Mouse (Mus musculus) liver (tissue): ENCODE data around the gene Pla1a.
"Not testable (repeated sequence)": the region's sequence is repeated elsewhere in the genome, so short reads cannot be mapped to it uniquely, and the experiment has no call there.

ENCODE experiments used
- DNase-seq: peaks from one replicate; pipeline ENCODE4 v3.0.0-alpha.2; 2020; ENCODE audit warnings: mixed read lengths

Gene Pla1a

GRCm38 (mm10) chr16:38456812-38457567 lies 24.0 kb upstream of the Pla1a start:
- DNase-seq = no peak

- DNase-seq = no peak
Observed at GRCm38 (mm10) chr16:38455511-38456418, 22.8 kb upstream of the Pla1a start, which contains the start of gene Cd80. Cd80 (plus strand) TSS chr16:38455561.

- no peak for DNase-seq
Observed at GRCm38 (mm10) chr16:38454533-38455254, 21.7 kb upstream of the Pla1a start.

GRCm38 (mm10) chr16:38453952-38454351 lies 21.0 kb upstream of the Pla1a start:
- peak; percentile 43 for DNase-seq

GRCm38 (mm10) chr16:38453203-38453553 lies 20.2 kb upstream of the Pla1a start:
- no peak for DNase-seq

- peak; percentile 95 for DNase-seq
Observed at GRCm38 (mm10) chr16:38452442-38453202, 19.7 kb upstream of the Pla1a start, which contains the start of gene Adprh. Adprh (minus strand) TSS chr16:38452703.

- no peak for DNase-seq
Observed at GRCm38 (mm10) chr16:38451421-38452205, 18.7 kb upstream of the Pla1a start.

- no peak for DNase-seq
Observed at GRCm38 (mm10) chr16:38450707-38451106, 17.8 kb upstream of the Pla1a start.

GRCm38 (mm10) chr16:38448458-38448857 lies 15.5 kb upstream of the Pla1a start:
- DNase-seq = no peak

- no peak for DNase-seq
Observed at GRCm38 (mm10) chr16:38447366-38447765, 14.4 kb upstream of the Pla1a start.

GRCm38 (mm10) chr16:38446141-38446540 lies 13.2 kb upstream of the Pla1a start:
- not testable (repeated sequence) for DNase-seq

- DNase-seq = no peak
Observed at GRCm38 (mm10) chr16:38445576-38445975, 12.6 kb upstream of the Pla1a start.

- DNase-seq = no peak
Observed at GRCm38 (mm10) chr16:38445046-38445445, 12.1 kb upstream of the Pla1a start.

- DNase-seq = no peak
Observed at GRCm38 (mm10) chr16:38443721-38444464, 10.9 kb upstream of the Pla1a start.

- no peak for DNase-seq
Observed at GRCm38 (mm10) chr16:38442216-38442615, 9.3 kb upstream of the Pla1a start.

- no peak for DNase-seq
Observed at GRCm38 (mm10) chr16:38441611-38442010, 8.7 kb upstream of the Pla1a start.

- DNase-seq = no peak
Observed at GRCm38 (mm10) chr16:38440403-38440802, 7.5 kb upstream of the Pla1a start.

GRCm38 (mm10) chr16:38439190-38439589 lies 6.2 kb upstream of the Pla1a start:
- DNase-seq = no peak

- DNase-seq = no peak
Observed at GRCm38 (mm10) chr16:38434295-38434795, 1.4 kb upstream of the Pla1a start.

- DNase-seq = no peak
Observed at GRCm38 (mm10) chr16:38433514-38433913, 569 bp upstream of the Pla1a start.
